Mouse (Mus musculus) embryonic fibroblast, embryonic 13.5 days (primary cell): ENCODE results near the gene Ppia.

Experiments used
- CTCF ChIP-seq: IDR thresholded peaks from 2 replicates; pipeline ENCODE4 v1.5.1; 2011; ENCODE audit warnings: mild to moderate bottlenecking, control low read depth, low read length, moderate library complexity, borderline replicate concordance; ENCODE audit not compliant: insufficient read depth
- POLR2A ChIP-seq: IDR thresholded peaks from 2 replicates; pipeline ENCODE4 v1.6.1; 2011; ENCODE audit warnings: low read depth, mild to moderate bottlenecking, control low read depth, low read length, moderate library complexity

DNA sequence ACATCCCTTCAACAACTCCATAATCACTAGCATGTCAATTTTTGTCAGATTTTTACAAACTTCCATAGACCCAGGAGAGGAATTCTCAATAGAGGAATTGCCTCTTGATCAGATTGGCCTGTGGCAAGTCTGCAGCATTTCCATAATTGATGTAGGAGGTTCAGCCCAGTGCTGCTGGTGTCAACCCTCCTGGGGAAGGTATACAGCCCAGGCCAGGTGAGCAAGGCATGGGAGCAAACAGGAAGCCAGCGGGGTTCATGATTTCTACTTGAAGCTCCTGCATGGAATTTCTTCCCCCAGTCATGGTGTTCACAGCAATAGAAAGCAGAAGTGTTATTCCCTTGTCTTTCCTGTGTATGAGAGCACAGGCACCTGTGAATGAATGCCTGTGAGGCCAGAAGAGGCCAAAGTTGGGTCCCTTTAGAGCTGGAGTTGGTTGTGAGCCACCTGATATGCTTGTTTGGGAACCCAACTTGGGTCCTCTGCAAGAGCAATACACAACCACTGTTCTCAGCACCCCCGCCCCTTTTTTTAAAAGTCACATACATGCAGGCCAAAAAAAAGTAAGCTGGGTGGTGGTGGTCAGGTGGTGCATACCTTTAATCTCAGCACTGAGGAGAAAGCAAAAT, 5.6 kb downstream of the Ppia start:
- no peak for TF ChIP-seq CTCF
- TF ChIP-seq POLR2A, result peak; percentile 37
